In the genomic region with DNA sequence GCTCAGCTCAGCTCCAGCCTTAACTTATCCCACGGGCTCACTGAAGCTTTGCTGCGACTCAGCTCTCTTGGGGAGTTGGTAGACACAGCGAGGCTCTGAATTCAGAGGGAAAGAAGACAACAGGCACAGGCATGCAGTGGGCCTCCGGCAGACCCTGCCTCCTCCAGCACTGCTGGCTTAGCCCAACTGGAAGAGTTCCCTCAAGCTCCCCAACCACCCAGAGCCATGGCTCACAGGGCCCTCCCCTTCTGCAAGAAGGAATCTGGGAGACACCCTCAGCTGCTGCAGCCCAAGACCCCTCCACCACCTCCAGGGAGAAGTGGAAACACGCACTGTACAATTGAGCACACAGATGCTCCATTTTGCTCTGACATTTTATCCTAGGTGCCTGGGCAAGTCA, we compare ENCODE assay signal across 20 mouse cellular contexts. TPM values are rescaled to one million over a fixed set of nuclear protein-coding genes. Genes with fewer than 3 reads are reported as not detected.
A peak's percentile ranks its signal among the peaks of the same experiment; 100 is the strongest.
DNase-seq lines count a peak whose midpoint lies in the region; ATAC-seq lines count a peak whose summit lies in the region.
"Had no signal": no experiment of that assay in that cellular context is flagged by ENCODE, and none has a peak within 500 bp of the region (broad histone marks: within the 10 kb centered on the region; RNA-seq: fewer than 3 reads in every experiment).

No protein-coding gene starts in this region.

- H3K9ac ChIP-seq in embryonic facial prominence, embryonic 13.5 days, result no peak overlapping the region
- H3K9ac ChIP-seq in limb, embryonic 12.5 days (replicated peaks), result 0 out of 2 replicates have a peak overlapping the region, but pooled peaks have one; percentile 18
- H3K9ac ChIP-seq in stomach, embryonic 16.5 days (ENCODE audit: low read length), result no peak overlapping the region
- H3K9ac ChIP-seq: hindbrain, embryonic 14.5 days had no signal

- peak overlapping the region; percentile 41; the same call in 1 of the 2 replicates for H3K27ac ChIP-seq in embryonic facial prominence, embryonic 10.5 days (replicated peaks)
- H3K27ac ChIP-seq in embryonic facial prominence, embryonic 13.5 days, result peak overlapping the region; percentile 74
- peak overlapping the region; percentile 88; the same call in 1 of the 2 replicates for H3K27ac ChIP-seq in limb, embryonic 12.5 days
- peak overlapping the region; percentile 10; the same call in 1 of the 2 replicates for H3K27ac ChIP-seq in stomach, embryonic 16.5 days (ENCODE audit: low read length)
- H3K27ac ChIP-seq: heart, embryonic 10.5 days; hindbrain, embryonic 14.5 days had no signal

- WGBS in embryonic facial prominence, embryonic 10.5 days, result 65% methylated on average over 5 of the region's 5 CpGs
- 37% methylated on average over 5 of the region's 5 CpGs for WGBS in embryonic facial prominence, embryonic 13.5 days
- WGBS in limb, embryonic 12.5 days, result 59% methylated on average over 5 of the region's 5 CpGs
- WGBS in stomach, embryonic 16.5 days, result 53% methylated on average over 5 of the region's 5 CpGs

- no peak overlapping the region for H3K4me3 ChIP-seq in embryonic facial prominence, embryonic 10.5 days
- no peak overlapping the region for H3K4me3 ChIP-seq in embryonic facial prominence, embryonic 13.5 days
- H3K4me3 ChIP-seq in limb, embryonic 12.5 days (replicated peaks), result no peak overlapping the region
- H3K4me3 ChIP-seq in stomach, embryonic 16.5 days (replicated peaks; ENCODE audit: low read length), result no peak overlapping the region
- H3K4me3 ChIP-seq: embryonic facial prominence, embryonic 12.5 days; erythroblast, embryonic 14.5 days; heart, embryonic 10.5 days had no signal

- peaks cover 51% of the 10 kb centered on the region for H3K27me3 ChIP-seq in embryonic facial prominence, embryonic 10.5 days (replicated peaks; ENCODE audit: low read depth, poor library complexity, severe bottlenecking)
- no peaks in the 10 kb centered on the region for H3K27me3 ChIP-seq in embryonic facial prominence, embryonic 13.5 days
- no peaks in the 10 kb centered on the region for H3K27me3 ChIP-seq in limb, embryonic 12.5 days
- no peaks in the 10 kb centered on the region for H3K27me3 ChIP-seq in stomach, embryonic 16.5 days (ENCODE audit: control insufficient read depth, insufficient read depth, low read length)
- H3K27me3 ChIP-seq: embryonic facial prominence, embryonic 12.5 days had no signal

- H3K4me2 ChIP-seq in embryonic facial prominence, embryonic 13.5 days, result no peak overlapping the region; the same call in 1 of the 2 replicates
- no peak overlapping the region for H3K4me2 ChIP-seq in limb, embryonic 12.5 days
- no peak overlapping the region for H3K4me2 ChIP-seq in stomach, embryonic 16.5 days (ENCODE audit: low read depth, low read length)
- H3K4me2 ChIP-seq: embryonic facial prominence, embryonic 12.5 days; hindbrain, embryonic 14.5 days had no signal

- DNase-seq in embryonic facial prominence, embryonic 10.5 days (ENCODE audit: low spot score), result no peak
- no peak for DNase-seq in right cerebral cortex, postnatal 25 days
- DNase-seq in embryo, embryonic 10.5 days (ENCODE audit: low spot score), result no peak
- DNase-seq: adrenal gland, postnatal 25 days; cerebellum, adult 2 months; cerebellum, postnatal 10 days; embryo, embryonic 11 days; gastrocnemius, postnatal 10 days; heart, adult 18-20 months; heart, postnatal 10 days had no signal

- no peaks in the 10 kb centered on the region for H3K9me3 ChIP-seq in embryonic facial prominence, embryonic 10.5 days
- no peaks in the 10 kb centered on the region for H3K9me3 ChIP-seq in embryonic facial prominence, embryonic 13.5 days
- no peaks in the 10 kb centered on the region for H3K9me3 ChIP-seq in limb, embryonic 12.5 days
- no peaks in the 10 kb centered on the region for H3K9me3 ChIP-seq in stomach, embryonic 16.5 days (replicated peaks; ENCODE audit: control insufficient read depth, low read length)
- H3K9me3 ChIP-seq: embryonic facial prominence, embryonic 12.5 days; heart, embryonic 10.5 days had no signal

- no peaks in the 10 kb centered on the region for H3K36me3 ChIP-seq in embryonic facial prominence, embryonic 10.5 days (replicated peaks)
- no peaks in the 10 kb centered on the region for H3K36me3 ChIP-seq in embryonic facial prominence, embryonic 13.5 days
- no peaks in the 10 kb centered on the region for H3K36me3 ChIP-seq in limb, embryonic 12.5 days
- no peaks in the 10 kb centered on the region for H3K36me3 ChIP-seq in stomach, embryonic 16.5 days (ENCODE audit: control insufficient read depth, insufficient read depth, low read length)
- H3K36me3 ChIP-seq: embryonic facial prominence, embryonic 12.5 days; heart, embryonic 10.5 days had no signal

- ATAC-seq in embryonic facial prominence, embryonic 13.5 days (ENCODE audit: insufficient number of reproducible peaks, insufficient read depth, low FRiP score, low TSS enrichment, low read depth), result 0 out of 2 replicates have a peak, but pooled peaks have one; percentile 60
- no peak for ATAC-seq in limb, embryonic 12.5 days (ENCODE audit: insufficient number of reproducible peaks, insufficient read depth, low FRiP score, low TSS enrichment, low read depth)
- no peak for ATAC-seq in stomach, embryonic 16.5 days (ENCODE audit: insufficient read depth, low FRiP score)
- ATAC-seq: activated CD4-positive, CD25-positive, alpha-beta regulatory T cell, adult 4 months; forebrain, embryonic 16.5 days; intestine, embryonic 16.5 days had no signal

- H3K4me1 ChIP-seq in embryonic facial prominence, embryonic 10.5 days, result peaks cover 45% of the 10 kb centered on the region
- H3K4me1 ChIP-seq in embryonic facial prominence, embryonic 13.5 days, result peaks cover 57% of the 10 kb centered on the region
- peaks cover 55% of the 10 kb centered on the region for H3K4me1 ChIP-seq in limb, embryonic 12.5 days (replicated peaks)
- H3K4me1 ChIP-seq in stomach, embryonic 16.5 days (ENCODE audit: control insufficient read depth, insufficient read depth, low read length), result peaks cover 20% of the 10 kb centered on the region

RNA-seq across cellular contexts. Expression of a gene that starts 20.4 kb away (rescaled TPM):
- polyA plus RNA-seq in embryonic facial prominence, embryonic 10.5 days (2016; fragmentation: Nextera tagmentation; extraction: Ambion mirVana), result 1.6 and 2.1 TPM in 2 replicates
- 2.1 and 3.0 TPM in 2 replicates for polyA plus RNA-seq in embryonic facial prominence, embryonic 13.5 days (2015; fragmentation: Nextera tagmentation; extraction: Ambion mirVana)
- 4.6 and 6.8 TPM in 2 replicates for polyA plus RNA-seq in limb, embryonic 12.5 days (2016; fragmentation: Nextera tagmentation; extraction: Ambion mirVana)
- polyA plus RNA-seq in stomach, embryonic 16.5 days (2015; fragmentation: Nextera tagmentation; extraction: Ambion mirVana), result 7.9 and 10.5 TPM in 2 replicates

Comparison
In these comparisons a context has a peak if more than half of its experiments do, and no peak if none do; other contexts are left out.
1. H3K27ac ChIP-seq: peak in every context shown above with its lines; median percentile 88 in limb, embryonic 12.5 days; 74 in embryonic facial prominence, embryonic 13.5 days; 41 in embryonic facial prominence, embryonic 10.5 days; 10 in stomach, embryonic 16.5 days.